Mouse (Mus musculus): ENCODE measurements around the gene Tifa. TPM values are rescaled to one million over a fixed set of nuclear protein-coding genes. Genes with fewer than 3 reads are reported as not detected.
"Not testable (repeated sequence)": the region's sequence is repeated elsewhere in the genome, so short reads cannot be mapped to it uniquely, and the experiment has no call there.

The Tifa gene
- total RNA-seq, 2 experiments from 2014 or later, result 2.1 to 3.1 TPM

DNA sequence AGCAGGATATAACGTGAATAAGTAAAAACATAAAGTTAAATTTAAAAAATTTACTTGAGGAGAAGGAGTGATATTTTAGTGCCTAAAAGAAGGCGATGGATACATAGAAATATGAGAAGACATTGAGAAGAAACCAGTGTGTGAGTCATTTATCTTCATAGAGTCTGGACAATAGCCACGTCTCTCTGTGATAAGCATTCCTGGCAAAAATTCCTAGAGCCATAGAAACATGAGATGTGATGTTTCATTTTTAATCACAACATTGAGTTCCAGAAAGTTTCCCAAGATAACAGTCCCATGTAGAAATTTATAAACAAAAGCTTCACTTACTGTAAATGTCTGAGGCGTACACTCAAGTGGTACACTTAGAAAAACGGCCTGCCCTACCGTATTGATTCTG, 6.7 kb upstream of the Tifa start:
- DNase-seq, result no peak
- intact Hi-C loops (cut with DNase I), result no loop called here

DNA sequence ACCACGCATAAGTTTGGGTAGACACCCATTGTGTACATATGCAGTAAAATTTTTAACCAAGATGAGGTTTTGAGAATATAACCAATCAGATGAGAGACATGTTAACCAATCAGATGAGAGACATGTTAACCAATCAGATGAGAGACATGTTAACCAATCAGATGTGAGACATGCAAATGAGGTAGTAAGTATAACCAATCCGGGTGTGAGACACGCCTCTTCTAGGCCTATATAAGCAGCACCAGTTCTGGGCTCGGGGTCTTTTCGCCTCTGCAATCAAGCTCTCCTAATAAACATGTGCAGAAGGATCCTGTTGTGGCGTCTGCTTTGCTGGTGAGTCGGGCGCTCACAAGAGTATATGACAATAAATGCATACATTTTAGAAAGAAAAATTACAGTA, 5.9 kb upstream of the Tifa start:
- DNase-seq; intact Hi-C loops (cut with DNase I): not testable (repeated sequence)

DNA sequence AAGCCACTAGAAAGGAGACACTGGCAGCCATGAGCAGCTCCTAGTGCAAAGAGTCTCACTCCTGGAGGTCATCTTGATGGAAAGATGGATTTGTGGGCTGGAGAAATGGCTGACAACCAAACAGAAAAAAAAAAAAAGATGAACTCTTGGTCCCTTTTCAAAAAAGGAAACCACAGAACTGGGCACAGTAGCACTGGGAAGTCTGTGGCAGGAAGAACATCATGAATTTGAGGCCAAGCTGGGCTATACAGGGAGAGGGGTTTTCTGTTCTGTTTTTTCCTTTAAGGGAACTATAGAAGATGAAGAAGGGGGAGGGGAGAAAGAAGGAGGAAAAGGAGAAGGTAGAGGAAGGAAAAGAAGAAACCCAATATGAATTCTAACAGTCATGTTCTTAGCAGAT, 2.6 kb upstream of the Tifa start:
- intact Hi-C loops (cut with DNase I), result no loop called here

DNA sequence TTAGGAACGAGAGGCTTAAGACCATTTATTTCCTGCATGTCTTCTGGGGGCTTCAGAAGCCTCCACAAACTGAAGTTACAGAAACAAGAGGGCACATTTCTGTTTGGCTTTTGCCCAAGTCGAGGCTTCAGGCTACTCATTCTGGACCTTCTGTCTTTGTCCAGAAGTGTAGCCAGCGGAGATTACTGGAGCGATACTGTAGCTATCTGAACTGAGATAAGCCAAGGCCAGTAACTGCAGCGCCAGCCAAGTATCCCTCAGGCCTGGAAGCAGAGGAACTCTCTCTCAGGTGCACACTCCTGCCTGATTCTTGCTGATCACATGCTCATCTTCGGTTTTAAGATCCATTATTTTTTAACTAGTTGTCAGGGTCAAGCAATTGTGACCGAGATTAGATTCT, 1.6 kb upstream of the Tifa start:
- DNase-seq, result no peak
- intact Hi-C loops (cut with DNase I), result no loop called here

More for the DNA sequence above, 2.6 kb upstream of the Tifa start:
- no peak for DNase-seq

DNA sequence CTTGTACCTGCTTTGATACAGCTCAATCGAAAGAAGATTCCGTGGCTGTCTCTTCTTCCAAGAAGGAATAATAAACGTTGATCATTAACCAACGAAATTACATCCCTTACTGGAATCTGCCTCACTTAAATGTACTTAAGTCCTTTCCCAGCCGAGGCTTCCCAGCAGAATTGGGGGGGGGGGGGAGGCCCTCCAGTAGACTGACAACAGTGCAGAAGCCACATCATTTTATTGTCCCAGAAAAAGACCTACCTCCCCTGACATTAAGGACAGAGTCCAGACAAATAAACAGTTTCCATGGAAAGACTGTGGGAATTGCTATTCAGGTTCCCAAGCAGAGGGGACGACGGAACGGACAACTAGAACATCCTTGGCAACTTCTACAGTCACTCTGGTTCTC, 686 bp upstream of the Tifa start:
- no peak for DNase-seq
- intact Hi-C loops (cut with DNase I), result no loop called here

DNA sequence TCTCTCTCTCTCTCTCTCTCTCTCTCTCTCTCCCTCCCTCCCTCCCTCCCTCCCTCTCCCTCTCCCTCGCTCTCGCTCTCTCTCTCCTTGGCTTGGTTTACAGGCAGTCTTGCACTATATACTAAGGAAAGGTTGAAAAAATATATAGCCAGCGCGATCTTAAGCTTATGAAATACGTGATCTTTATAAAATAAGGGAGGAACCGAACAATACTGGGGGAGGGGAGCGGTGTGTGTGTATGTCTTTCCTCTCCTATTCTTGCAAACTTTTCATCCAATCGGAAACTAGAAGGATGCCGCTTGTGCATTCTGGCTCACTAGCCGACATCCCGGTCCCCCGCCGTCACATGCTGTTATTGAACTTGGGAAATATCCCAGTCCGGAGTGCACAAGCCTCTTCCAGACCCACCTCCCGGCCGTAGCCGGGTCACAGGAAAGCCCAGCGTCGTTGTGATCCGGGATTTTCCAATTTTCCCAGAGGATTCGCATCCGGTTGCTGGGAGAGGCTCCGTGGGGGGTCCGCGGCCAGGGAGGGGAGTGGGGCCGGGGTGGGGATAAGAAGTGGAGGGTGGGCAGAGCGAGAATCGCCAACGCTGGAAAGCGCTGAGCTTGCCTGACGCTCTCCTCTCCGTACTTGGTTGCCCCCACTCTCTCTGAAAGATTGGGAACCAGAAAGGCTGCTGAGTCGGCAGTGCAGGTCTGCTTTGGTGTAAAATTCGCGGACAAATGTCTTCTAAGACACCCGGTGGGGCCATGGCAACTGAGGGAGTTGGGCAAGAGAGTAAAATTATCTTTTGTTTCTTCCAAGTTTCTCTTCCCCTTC, 840 bp downstream of the Tifa start:
- intact Hi-C loops (cut with DNase I), result loop anchor here (5.0 kb wide), 2 partner anchors 47 to 107 kb away; partner anchors contain the start of genes Ap1ar and Fam241a
- DNase-seq, result peak; percentile 48 to 58

DNA sequence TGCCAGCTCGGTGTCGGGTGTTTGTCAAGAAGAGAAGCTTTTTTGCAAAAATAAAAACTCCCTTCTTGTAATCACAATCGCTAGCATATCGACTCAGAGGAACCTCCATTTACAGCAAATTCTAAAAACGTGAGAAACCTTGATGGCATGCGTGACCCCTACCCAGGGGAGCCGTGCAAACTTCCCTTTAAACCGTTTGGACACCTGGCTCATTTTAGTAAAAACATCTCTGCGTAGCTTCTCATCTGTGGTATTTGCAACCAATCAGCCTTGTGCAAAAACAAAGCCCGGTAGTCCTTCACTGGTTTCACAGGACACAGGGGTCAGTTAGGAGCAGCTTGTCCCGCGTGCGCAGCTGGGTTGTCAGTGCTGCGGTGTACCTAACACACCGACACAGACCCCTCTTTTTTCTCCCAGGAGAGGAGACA, 1.5 kb downstream of the Tifa start:
- peak in 1 of 2 experiments; percentile 11 for DNase-seq
- intact Hi-C loops (cut with DNase I), result loop anchor here (5.0 kb wide), 2 partner anchors 46 to 106 kb away; partner anchors contain the start of genes Ap1ar and Fam241a

DNA sequence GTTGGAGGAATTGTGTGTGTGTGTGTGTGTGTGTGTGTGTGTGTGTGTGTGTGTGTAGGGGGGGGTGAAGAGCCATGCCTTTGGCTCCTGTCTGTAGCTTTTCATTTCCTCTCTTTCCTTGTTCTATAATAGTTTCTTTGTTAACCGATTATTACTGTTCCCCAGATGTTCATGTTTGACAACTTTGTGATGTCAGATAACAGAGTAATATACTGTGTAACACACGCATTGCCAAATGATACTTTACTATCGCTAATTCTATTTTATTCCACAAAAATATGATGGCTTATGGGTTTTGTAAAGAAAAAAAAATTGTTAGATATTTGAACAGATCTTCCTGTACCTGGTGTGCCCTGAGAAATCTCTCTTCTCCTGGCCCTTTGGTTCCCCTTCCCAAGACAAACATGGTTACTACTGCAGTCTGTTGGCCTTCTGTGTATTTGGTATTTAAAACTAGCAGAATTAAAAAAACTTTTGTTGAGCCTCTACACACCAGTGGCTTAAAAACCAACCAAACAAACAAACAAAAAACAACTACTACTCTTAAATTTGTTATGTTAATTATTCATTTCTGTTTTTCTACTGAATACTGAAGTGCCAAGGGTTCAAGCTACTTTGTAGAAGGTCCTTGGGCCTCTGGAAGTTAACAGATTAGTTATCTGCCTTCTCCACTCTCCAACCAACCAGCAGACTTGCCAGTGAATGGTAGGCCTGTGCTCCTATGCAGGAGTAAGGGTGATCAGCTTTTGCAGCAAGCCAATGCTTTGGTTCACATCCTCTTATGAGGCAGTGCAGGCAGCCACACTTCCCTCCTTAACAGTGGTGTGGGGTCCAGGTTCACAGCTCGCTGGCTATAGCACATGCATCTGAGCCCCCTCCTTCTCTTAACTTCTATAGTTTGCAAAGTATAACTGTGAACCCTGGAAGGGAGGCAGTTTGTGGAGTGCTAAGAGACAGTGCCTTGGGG, 2.3 kb downstream of the Tifa start:
- DNase-seq, result no peak
- intact Hi-C loops (cut with DNase I), result loop anchor here (5.0 kb wide), 2 partner anchors 45 to 105 kb away; partner anchors contain the start of genes Ap1ar and Fam241a

DNA sequence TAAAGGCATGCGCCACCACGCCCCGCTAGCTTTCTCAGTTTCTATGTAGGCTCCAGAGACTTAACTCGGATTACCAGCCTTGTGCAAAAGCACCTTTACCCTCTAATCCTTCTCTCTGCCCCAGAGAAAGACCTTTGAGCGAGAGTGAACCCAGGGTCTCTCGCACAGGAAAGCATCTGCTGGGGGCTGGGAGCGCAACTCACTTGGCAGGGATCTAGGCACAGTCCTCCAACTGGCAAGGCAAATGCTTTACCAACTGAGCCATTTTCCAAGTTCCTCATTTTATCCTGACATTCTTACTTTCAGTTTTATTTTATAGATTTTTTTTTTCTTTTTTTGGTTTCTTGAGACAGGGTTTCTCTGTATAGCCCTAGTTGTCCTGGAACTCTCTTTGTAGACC, 3.4 kb downstream of the Tifa start:
- DNase-seq, result no peak
- intact Hi-C loops (cut with DNase I), result loop anchor here (5.0 kb wide), 2 partner anchors 44 to 104 kb away; partner anchors contain the start of genes Ap1ar and Fam241a

DNA sequence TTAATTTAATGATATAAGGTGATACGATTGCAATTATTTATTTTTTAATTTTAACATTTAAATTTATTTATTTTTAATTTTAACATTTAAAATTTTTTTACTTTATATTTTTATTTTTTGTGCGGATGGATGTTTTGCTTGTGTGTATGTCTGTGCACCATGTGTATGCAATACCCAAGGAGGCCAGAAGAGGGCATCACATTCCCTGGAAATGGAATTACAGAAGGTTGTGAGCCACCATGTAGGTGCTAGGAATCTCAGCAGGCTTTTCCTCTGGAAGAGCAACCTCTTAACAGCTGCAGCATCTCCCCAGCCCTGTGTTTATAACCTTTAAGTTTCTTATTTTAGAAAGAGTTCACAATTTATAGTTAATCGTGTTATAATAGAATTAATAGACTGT, 6.2 kb downstream of the Tifa start:
- intact Hi-C loops (cut with DNase I), result no loop called here
- DNase-seq, result no peak

DNA sequence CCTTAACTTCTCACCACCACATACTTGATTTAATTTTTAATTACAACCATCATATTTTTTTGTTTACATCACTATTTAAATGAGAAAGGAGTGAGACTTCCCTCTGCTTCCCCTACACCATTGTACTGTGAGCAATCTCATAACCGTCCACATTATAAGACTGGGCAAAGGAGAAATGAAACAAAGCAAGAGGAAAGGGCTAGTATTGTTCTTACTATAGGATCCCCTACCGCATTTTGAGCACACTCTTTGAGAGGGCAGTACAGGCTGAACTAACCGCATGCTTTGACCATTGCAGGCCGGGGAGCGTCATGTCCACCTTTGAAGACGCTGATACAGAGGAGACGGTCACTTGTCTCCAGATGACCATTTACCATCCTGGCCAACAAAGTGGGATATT, 6.7 kb downstream of the Tifa start:
- no peak for DNase-seq
- intact Hi-C loops (cut with DNase I), result no loop called here

DNA sequence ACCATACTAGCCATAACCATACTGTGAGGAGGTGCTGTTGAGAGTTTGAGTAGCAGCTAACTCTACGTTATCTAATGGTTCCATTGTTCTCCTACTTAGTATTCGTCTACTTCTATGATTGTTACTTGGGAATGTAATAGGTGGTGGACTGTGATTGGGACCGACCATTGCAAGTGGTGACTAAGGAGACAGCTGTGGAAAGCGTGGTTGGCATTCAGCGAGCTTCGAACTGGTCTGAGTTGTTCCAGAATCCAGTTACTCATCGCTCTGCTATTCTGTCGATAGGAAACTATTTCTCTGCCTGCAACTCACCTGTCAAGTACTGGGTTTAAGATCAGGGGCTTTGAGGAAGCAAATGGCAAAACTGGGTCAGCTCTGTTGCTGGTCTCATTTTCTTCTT, 11.6 kb downstream of the Tifa start:
- DNase-seq, result no peak
- intact Hi-C loops (cut with DNase I), result no loop called here

DNA sequence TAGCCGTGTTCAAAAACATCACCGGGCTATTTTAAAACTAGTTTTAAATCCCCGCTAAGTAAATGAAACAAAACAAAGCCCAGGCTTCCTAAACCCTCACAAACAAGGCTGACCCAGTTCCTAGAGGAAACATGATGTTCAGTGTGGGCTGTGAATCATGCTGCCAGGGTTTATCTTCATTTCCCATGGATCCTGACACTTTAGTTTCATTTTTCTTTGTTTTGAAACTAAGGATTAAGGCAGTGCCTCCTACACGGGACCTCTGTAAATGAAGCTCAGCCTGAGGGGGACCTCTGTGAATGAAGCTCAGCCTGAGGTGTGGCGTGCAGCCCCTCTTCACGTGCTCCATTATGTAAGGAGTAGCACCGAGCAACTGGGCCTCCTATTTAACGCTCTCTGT, 13.2 kb downstream of the Tifa start:
- DNase-seq, result no peak

DNA sequence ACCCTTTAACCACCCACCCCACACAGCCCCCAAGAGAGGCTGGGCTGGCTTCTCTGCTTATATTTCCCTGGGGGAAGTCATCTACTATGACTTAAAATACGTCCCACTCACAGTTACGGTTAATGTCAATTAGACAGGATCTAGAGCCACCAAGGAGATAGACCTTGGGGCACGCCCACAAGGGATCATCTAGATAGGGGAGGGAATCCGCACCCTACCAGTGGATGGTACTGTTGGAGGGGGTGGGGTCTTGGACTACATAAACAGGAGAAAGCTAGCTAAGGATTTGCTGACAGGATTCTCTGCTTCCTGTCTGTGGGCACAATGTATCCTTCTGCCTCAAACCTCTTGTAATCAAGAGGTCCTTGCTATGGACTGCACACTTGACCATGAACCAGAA, 14.8 kb downstream of the Tifa start:
- intact Hi-C loops (cut with DNase I), result no loop called here
- DNase-seq, result no peak

More for the DNA sequence above, 13.2 kb downstream of the Tifa start:
- intact Hi-C loops (cut with DNase I), result no loop called here

DNA sequence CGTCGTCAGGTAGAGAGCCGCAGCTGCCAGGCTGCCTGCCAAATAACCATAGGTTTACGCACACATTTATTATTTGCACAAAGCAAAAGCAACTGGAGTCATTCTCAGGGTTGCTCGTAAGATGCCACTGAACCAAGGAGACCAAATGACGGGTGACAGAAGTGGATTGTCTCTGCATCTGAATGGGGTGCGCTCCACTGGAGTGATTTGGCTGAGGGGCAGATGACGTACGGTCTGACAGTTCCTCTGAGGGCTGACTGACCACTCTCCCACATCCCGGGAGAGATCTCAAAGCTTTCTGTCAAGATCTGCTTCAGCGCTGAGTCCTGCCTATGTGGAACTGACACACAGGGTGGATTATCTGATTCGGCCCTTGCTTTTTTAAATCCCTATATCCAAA, 15.5 kb downstream of the Tifa start:
- intact Hi-C loops (cut with DNase I), result no loop called here
- no peak for DNase-seq

DNA sequence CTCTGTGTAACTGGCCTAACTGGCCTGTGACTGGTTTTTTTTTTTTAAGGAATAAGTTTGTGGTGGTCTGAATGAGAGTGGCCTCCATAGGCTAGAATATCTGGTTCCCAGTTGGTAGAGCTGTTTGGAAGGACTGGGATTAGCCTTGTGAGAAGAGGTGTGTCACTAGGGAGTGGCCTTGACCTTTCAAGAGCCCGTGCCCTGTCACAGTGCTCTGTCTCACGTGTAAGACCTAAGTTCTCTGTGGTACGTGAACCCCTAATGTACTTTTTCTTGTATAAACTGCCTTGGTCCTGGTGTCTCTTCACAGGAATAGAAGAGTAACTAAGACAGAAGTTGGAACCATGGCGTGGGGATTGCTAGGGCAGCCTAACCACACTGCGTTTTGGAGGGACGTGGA, 16.4 kb downstream of the Tifa start:
- no peak for DNase-seq
- intact Hi-C loops (cut with DNase I), result no loop called here

DNA sequence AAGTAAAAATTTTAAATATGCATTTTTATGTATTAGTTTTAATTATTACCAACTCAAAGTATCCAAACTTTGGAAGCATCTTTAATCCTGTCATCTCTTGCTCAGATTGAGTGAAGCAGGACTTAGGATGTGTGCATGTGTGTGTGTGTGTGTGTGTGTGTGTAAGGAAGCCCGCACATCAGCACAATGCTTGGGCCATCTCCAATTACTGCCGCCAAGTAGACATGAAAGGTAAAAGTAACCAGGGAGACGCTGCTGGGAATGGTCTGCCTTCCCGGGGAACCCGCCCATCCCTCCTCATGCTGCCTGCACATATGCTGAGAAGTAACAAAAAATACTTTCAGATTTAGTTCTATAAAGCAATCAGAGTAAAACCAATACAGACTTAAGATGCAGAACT, 18.2 kb downstream of the Tifa start:
- intact Hi-C loops (cut with DNase I), result no loop called here
- no peak for DNase-seq

DNA sequence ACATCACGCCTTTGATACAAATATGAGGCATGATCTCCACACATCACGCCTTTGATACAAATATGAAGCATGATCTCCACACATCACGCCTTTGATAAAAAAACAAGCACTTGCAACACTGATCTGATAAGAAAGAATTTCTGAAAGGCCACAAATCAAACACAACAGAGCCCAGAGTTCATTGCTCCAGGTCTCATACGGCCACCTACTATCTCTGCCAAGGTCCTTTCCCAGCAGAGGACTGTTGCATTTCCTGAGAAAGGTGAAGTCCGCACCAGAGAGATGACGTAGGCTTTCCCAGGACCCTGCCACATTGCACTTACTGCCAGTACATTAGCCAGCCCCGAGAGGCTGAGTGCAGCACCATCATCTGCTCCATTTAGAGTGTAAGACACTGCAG, 19.5 kb downstream of the Tifa start:
- intact Hi-C loops (cut with DNase I), result no loop called here
- DNase-seq, result no peak

DNA sequence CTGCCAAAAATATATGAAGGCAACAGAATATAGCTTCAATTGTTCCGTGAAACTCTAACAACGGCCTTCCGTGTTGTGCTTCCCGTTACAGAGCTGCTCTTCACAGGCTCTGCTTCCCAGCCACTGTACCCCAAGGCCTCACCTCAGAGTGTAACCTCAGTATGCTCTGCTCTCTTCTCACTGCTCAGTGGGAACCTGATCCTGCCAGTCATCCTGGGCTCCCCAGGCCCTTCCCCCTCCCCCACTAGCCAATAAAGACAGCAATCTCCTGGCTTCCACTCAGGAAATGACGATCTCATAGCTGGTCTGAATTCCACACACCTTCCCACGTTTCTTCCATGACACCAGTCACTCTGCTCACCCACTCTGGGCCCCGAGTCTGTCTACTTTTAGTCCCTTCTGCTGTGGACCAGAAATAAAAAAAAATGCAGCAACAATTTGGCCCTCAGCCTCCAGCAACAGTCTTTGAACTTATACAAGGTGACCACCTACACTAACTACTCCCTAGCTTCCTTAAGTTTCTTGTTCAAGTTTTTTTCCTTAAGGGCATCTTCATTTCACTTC, 27.6 kb downstream of the Tifa start:
- no peak for DNase-seq
- intact Hi-C loops (cut with DNase I), result no loop called here

DNA sequence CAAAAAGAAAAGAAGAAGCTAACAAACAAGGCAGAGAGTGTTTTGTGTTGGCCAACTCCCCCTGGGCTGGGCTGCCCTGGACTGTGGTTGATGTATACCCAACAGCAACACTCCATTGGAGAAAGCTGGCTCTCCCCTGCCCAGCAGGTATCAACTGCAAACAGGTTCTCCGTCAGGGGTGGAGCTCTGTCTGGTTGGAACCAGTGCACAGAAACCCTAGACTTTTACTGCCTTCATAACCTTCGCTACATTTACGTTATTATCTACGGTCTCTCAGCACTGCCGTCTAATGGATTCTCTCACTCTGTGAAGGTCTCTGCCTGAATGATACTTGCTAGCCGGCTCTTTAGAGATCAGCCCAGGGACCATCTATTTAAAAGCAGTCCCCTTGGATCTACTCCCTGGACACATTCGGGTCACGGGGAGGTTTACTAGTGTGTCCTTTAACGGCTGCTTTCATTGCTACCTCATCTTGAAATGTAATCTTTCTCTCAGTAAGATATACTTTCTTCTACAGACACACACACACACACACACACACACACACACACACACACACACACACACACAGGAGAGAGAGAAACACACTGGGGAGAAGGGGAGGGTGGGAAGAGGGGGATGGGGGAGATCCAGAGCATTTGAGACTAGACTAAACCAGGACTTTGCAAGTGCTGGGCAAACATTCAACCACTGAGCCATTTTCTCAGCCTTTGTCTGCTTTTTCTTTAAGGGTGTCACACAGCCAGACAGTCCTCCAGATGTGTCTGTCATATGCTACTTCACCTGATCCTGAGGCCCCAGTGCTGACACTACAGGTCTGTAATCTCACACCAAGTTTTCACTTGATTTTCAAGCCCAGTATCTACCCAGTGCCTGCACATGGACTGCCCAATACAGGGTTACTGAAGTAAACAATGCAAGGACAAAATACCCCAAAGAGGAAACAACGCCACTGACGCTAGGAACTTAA, 29.4 kb downstream of the Tifa start:
- no peak for DNase-seq
- intact Hi-C loops (cut with DNase I), result no loop called here
